Mouse (Mus musculus): ENCODE data around the gene Slc39a7.
"Not testable (repeated sequence)": the region's sequence is repeated elsewhere in the genome, so short reads cannot be mapped to it uniquely, and the experiment has no call there.

GRCm38 (mm10) chr17:33998697-33999096 is 32.8 kb downstream of the Slc39a7 start:
- not testable (repeated sequence) for TF ChIP-seq CTCF, POLR2A (IDR thresholded peaks at IDR 0.05; ENCODE audit: extremely low read depth, insufficient read depth, low read length)

All from cortical plate, adult 2 months (tissue).